Mouse (Mus musculus) B cell, adult 67 days (primary cell): ENCODE measurements around the gene Ftl1-ps1. TPM values are rescaled to one million over a fixed set of nuclear protein-coding genes. Genes with fewer than 3 reads are reported as not detected.

Source experiments
- total RNA-seq, 2 experiments: library from RNA; stranded (reverse); gene quantifications; 4 replicates each; pipeline ENCODE4 v1.2.4; 2023

Gene Ftl1-ps1
- 100 to 1,000 TPM; 514 to 545 TPM for total RNA-seq

GRCm38 (mm10) chr13:74399298-74399839, at the start of gene Ftl1-ps1:
Ftl1-ps1 (plus strand) TSS chr13:74399694.

GRCm38 (mm10) chr13:74363859-74364235, 35.6 kb upstream of the Ftl1-ps1 start, which contains the start of gene Lrrc14b:
Lrrc14b (minus strand) TSS chr13:74364005.

GRCm38 (mm10) chr13:74390371-74390990, 9.0 kb upstream of the Ftl1-ps1 start, which contains the start of gene Zfp72:
Zfp72 (minus strand) TSS chr13:74390836.

Other genes starting within 250 kb of the Ftl1-ps1 start
- gene Exoc3, start 191.0 kb upstream of the Ftl1-ps1 start, total RNA-seq = 10 to 100 TPM; 46.9 to 52.2 TPM
- gene Ahrr, start 107.4 kb upstream of the Ftl1-ps1 start, total RNA-seq = under 1 TPM in 1 of 2 experiments, not detected in 1; 0.78 TPM
- gene Pdcd6, start 82.1 kb upstream of the Ftl1-ps1 start, total RNA-seq = 10 to 100 TPM; 73.2 to 79.2 TPM
- gene Sdha, start 49.4 kb upstream of the Ftl1-ps1 start, total RNA-seq = 100 to 1,000 TPM; 181 to 206 TPM
- 10 to 100 TPM; 23.6 to 35.5 TPM for gene Ccdc127, start 49.4 kb upstream of the Ftl1-ps1 start, total RNA-seq
- not detected for gene Lrrc14b, start 35.7 kb upstream of the Ftl1-ps1 start, total RNA-seq
- gene Zfp72, start 8.9 kb upstream of the Ftl1-ps1 start, total RNA-seq = 1 to 10 TPM; 2.4 to 3.0 TPM
- gene Zfp825, start 94.3 kb downstream of the Ftl1-ps1 start, total RNA-seq = 10 to 100 TPM in 1 of 2 experiments, 1 to 10 TPM in 1; 9.3 to 10.7 TPM
- 10 to 100 TPM; 83.7 to 88.3 TPM for gene Erap1, start 239.9 kb downstream of the Ftl1-ps1 start, total RNA-seq